Mouse (Mus musculus) olfactory bulb, adult 2 months (tissue): ENCODE data around the gene Gss. TPM values are rescaled to one million over a fixed set of nuclear protein-coding genes. Genes with fewer than 3 reads are reported as not detected.

Source experiments
- H3K27ac ChIP-seq: fragments of 200-500 bp; 2 replicates; pipeline ENCODE4 v1.5.1; 2012; ENCODE audit warnings: low read depth, low read length; ENCODE audit not compliant: insufficient read depth
- H3K4me1 ChIP-seq: fragments of 200-500 bp; 2 replicates; pipeline ENCODE4 v1.6.1; 2012; ENCODE audit warnings: low read length; ENCODE audit not compliant: control insufficient read depth, insufficient read depth
- H3K4me3 ChIP-seq: fragments of 200-500 bp; 2 replicates; pipeline ENCODE4 v1.5.1; 2012; ENCODE audit warnings: mild to moderate bottlenecking, low read depth, low read length, moderate library complexity; ENCODE audit not compliant: insufficient read depth
- CTCF ChIP-seq: fragments of 200-500 bp; IDR thresholded peaks from 2 replicates; pipeline ENCODE4 v1.5.1; 2012; ENCODE audit warnings: low read depth, mild to moderate bottlenecking, low read length, moderate library complexity; ENCODE audit not compliant: insufficient read depth
- POLR2A ChIP-seq: fragments of 200-500 bp; IDR thresholded peaks from 2 replicates; pipeline ENCODE4 v1.6.1; 2012; ENCODE audit warnings: mild to moderate bottlenecking, low read depth, low read length, moderate library complexity; ENCODE audit not compliant: insufficient read depth
- WGBS: fragments of 180-500 bp; shearing (Covaris S2); methylation state at CpG from one replicate; pipeline ENCODE4 v1.1.7; 2018; 5-methylcytosine and 5-hydroxymethylcytosine counted together
- polyA plus RNA-seq: library from polyadenylated mRNA; stranded (reverse); fragments of >200 nt; gene quantifications from 2 replicates; pipeline ENCODE4 v1.2.4, GENCODE M21; 2012; ENCODE audit warnings: low replicate concordance; ENCODE audit not compliant: missing spikeins, insufficient read depth, insufficient read length

Gene Gss
- polyA plus RNA-seq, 1 experiment, result not detected

DNA sequence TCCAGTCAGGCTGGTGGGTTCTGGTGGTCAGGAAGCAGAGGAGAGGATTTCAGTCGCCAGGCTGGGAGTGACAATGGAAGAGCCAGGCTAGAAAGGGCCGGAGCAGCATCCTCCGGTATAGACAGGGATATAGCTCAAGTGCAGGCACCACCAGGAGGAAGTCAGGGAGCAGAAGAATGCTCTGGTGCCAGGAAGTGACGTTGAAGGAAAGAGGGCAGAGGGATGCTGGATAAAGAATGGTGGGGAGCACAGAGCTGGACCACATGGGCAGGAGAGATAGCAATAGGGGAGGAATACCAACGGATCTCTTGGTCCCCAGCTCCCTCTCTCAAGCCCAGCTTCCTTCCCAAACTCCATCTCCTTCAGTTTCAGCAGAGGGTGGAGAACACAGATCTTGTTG, 79.1 kb downstream of the Gss start:
- peaks cover 17% of the 10 kb centered on the region for H3K4me1 ChIP-seq
- H3K4me3 ChIP-seq, result peak overlapping the region; percentile 88
- TF ChIP-seq CTCF (no peak), POLR2A (no peak; the same call in 1 of the 2 replicates)
- H3K27ac ChIP-seq, result peak overlapping the region; percentile 90
- WGBS, result 24% methylated on average over 5 of the region's 5 CpGs

Other genes with a start within 250 kb of the Gss start
- not detected in 2 replicates for gene Pigu, start 235.4 kb downstream of the Gss start, polyA plus RNA-seq
- 154 TPM in 1 of 2 replicates, not detected in the other for gene Trp53inp2, start 211.8 kb downstream of the Gss start, polyA plus RNA-seq
- gene Ncoa6, start 118.9 kb downstream of the Gss start, polyA plus RNA-seq, result 44.1 TPM in 1 of 2 replicates, not detected in the other
- gene Acss2, start 74.9 kb downstream of the Gss start, polyA plus RNA-seq, result not detected in 2 replicates
- gene Ggt7, start 74.6 kb downstream of the Gss start, polyA plus RNA-seq, result not detected in 2 replicates
- gene Myh7b, start 18.4 kb upstream of the Gss start, polyA plus RNA-seq, result not detected in 2 replicates
- gene Trpc4ap, start 99.6 kb upstream of the Gss start, polyA plus RNA-seq, result 364 TPM in 1 of 2 replicates, not detected in the other
- gene Edem2, start 136.7 kb upstream of the Gss start, polyA plus RNA-seq, result not detected in 2 replicates
- not detected in 2 replicates for gene Gm17581, start 143.1 kb upstream of the Gss start, polyA plus RNA-seq
- gene Procr, start 158.3 kb upstream of the Gss start, polyA plus RNA-seq, result not detected in 2 replicates
- not detected in 2 replicates for gene Mmp24, start 182.5 kb upstream of the Gss start, polyA plus RNA-seq
- gene BC029722, start 226.6 kb upstream of the Gss start, polyA plus RNA-seq, result not detected in 2 replicates
- not detected in 2 replicates for gene Eif6, start 234.1 kb upstream of the Gss start, polyA plus RNA-seq
- not detected in 2 replicates for gene Fam83c, start 242.0 kb upstream of the Gss start, polyA plus RNA-seq